Mouse (Mus musculus) brain, adult 2 months (tissue): ENCODE results near the gene Snx9.

Experiments used
- DNase-seq: peaks from one replicate; pipeline ENCODE4 v3.0.0; 2011; ENCODE audit warnings: low read depth, low spot score

The Snx9 gene

DNA sequence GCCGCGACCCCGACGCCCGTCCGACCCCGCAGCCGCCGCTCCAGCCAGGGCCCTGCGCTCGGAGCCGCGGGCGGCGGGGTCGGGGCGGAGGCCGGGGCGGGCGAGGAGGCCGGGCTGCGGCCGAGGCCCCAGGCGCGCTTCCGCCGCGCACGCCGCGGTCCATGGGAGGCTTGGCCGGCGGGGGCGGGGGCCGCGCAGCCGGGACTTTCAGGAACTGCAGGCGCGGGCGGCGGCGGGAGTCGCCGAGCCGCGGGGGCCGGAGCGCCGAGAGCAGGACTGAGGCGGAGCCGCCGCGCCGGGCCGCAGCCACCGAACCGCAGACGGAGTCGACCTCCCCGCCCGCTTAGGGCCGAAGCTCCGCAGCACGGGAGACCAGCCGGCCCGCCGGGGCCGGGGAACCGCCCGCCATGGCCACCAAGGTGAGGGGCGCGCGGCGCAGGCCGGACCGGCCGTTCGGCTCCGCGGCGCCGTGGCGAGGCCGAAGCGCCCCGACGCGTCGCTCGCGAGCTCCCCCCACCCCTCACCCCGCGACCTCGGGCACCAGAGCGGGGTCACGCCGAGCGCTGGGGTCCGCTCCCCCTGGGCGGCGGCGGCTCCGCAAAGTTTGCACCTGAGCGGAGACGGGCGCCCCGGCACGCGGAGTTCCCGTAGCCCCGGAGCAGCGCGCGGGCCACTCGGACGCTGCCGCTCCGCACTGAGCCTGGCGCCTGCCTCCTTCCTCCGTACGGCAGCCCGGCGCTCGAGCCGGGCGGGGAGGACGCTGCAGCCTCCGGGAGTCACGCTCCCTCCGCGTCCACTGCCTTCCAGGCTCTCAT lies at the start of gene Snx9:
TSS of gene Snx9 (plus strand) at position 202 of the 815 bp plus-strand sequence.
- peak; percentile 79 for DNase-seq

DNA sequence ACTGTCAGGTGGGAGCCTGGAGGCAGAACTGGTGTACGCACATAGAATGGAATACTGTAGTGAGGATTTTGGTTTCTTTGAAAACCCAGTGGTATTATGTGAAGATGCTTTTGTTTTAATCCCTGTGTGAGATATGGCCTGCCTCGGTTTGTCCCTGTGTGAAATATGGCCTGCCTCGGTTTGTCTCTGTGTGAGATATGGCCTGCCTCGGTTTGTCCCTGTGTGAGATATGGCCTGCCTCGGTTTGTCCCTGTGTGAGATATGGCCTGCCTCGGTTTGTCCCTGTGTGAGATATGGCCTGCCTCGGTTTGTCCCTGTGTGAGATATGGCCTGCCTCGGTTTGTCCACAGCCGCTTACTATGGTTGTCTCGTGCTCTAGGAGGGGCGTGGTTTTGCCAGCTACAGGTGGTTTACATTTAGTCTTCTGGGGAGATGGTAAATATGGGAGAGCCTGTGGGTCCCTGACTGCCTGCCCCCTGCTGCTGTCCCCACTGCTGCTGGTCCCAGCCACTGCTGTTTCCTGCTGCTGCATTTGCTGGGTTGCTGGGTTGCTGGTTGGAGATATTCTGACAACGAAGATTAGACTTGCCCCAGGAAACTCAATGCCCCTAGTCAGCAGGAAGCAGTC lies 48.9 kb upstream of the Snx9 start:
- DNase-seq: no peak

DNA sequence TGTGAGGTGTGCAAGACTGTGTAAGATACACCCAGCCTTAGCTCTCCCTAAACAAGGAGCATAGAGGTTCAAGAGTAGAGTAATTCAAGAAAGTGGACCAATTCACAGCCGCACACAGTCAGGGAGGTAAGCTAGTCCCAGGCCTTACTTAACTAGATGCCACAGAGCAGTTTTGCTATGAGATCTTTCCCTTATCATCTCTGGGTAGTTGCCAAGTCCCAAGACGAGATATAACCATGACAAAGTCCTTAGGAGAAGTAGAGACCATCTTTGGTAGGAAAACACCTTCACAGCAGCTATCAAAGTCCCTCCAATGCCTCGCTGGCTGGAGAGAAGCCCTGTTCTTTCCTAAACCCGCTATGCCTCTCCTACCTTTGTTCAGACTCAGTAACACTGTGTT lies 47.5 kb upstream of the Snx9 start:
- DNase-seq: no peak

DNA sequence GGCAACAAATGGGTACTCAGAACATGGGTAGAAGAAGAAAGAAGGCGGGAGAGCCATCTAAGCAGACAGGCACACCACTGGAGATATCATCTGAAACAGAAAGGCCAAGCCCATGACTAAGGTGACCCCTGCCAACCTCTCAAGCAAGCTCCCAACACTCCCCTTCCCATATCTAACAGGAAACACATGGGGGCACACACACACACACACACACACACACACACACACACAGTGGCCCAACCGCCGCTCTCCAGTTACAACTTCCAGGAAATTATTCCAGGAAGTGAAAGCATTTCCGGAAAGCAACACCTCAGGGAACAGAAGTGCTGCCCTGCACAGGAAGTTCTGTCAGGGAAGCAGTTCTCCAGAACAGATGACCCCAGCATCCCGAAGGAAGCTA lies 46.9 kb upstream of the Snx9 start:
- no peak for DNase-seq

DNA sequence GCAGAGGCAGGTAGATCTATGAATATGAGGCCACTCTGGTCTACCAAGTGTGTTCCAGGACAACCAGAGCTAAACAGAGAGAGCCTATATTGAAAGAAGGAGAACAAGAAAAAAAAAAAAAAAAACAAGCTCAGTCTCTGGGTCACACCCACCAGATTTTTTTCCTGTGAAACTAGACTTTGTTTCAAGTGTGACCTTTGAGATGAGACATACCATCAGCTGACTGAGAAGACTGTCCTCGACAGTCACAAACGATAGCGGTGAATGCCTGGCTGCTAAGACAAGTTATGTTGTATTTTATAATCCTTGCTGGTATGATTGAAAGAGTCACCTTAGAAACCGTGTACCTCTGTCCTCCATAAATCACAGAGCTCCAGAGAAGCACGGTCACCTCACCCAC lies 45.8 kb upstream of the Snx9 start:
- no peak for DNase-seq

DNA sequence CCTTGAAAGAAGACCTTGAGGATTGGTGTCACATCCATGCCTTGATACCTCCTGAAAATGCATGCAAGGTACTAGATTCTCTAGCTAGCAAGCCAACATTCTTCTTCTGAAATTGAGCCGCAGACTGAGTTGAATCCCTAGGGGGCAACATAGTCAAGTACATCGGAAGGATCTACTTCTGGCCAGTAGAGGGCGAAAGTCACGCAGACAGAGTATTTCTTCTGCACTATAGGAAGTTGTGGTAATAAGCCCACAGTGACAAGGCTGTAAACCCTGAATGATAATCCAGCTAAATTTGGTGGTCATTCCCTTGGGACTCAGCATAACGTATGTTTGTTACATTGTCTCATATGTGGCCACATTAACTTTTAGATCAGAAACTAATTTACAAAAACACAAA lies 45.3 kb upstream of the Snx9 start:
- peak; percentile 96 for DNase-seq

DNA sequence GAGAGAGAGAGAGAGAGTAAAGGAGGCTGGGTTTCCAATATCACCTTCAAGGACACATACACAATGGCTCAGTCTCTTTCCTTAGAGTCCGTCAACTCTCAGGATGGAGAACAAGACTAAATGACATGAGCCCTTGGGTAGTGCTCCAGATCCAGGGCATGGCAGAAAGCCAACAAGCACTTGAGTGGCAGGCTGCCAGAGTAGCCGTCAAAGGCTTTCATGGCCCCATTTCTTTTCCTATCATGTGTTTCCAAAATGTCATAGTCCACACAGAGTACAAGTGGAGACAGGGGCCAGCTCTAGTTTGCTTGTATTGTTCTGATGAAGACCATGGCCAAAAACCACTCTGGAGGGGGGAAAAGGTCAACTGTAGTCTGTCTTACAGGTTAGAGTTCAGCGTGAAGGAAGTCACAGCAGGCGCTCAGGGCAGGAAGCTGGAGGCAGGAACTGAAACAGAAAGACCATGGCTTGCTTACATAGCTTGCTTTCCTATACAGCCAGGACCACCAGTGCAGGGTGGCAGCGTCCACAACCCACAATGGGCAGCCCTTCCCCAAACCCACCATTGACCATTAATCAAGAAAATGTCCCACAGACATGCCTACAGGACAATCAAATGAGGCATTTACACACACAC lies 43.9 kb upstream of the Snx9 start:
- DNase-seq: no peak

DNA sequence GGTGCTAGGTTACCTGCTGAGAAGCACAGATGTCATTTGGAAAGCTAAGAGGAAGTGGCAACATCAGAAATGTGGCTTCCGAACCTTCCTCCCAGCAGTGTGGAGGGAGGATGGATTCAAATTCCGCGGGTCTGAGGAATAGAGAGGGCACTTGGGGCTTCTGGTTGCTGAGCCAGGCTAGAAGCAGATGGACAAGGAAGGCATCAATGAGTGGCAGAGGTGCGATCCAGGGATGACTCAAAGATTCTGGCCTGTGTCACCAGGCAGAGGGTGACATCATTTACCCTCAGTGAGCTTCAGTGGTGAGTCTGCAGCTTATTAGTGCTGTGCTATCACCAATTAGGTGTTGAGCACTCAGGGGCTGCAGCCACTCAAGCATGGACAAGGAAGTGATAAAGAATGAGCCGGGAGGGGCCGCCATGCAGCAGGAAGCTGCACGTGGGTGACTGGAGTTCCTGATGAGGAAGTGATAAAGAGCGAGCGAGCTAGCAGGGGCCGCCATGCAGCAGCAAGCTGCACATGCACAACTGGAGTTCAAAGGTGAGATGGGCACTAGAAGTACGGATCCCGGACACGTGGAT lies 42.8 kb upstream of the Snx9 start:
- peak; percentile 78 for DNase-seq

DNA sequence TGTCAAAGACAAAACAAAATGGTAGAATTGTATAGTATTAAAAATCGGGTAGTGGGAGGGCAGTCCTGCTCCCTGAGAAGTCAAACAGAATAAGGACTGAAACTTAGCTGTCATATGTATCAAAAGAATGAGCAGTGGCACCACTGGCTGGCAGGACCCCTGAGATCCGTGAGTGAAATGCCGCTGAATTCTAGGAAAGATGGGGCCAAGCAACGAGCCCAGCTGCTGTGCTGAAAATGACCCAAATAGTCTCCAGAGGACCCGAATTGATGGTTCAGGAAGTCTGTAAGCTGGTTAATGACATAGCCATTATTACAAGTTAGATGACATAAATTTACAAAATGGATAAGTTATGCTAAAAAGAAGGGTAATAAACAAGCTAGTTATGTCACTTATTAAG lies 42.2 kb upstream of the Snx9 start:
- DNase-seq: no peak

DNA sequence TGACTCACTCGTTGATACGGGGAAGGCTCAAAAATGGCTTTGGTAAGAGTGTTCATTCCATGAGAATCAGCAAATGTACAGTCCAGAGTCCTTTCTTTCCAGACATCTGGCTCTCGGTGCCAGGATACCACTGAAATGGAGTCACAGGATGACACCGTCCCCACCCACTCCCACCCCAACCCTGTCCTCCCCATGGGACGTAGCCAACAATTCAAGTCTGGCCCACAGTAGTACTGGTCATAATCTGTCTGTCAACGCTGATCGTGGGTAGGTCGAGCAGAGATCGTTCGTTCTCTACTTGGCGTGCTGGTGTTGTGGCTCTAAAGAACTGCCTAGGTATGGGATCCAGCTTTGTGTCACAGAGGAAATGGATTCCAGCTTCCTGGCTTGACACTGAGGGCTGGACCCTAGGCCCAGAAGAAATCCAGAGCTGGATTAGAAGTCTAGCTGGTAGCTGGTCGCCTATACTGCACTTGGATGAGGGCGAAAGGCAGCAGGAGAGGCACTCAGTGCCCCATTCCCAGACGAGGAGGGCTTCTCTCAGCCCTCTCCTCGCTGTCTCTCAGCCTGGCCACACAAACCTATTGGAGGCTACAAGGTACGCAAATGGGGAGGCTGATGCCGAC lies 41.6 kb upstream of the Snx9 start:
- DNase-seq: no peak

DNA sequence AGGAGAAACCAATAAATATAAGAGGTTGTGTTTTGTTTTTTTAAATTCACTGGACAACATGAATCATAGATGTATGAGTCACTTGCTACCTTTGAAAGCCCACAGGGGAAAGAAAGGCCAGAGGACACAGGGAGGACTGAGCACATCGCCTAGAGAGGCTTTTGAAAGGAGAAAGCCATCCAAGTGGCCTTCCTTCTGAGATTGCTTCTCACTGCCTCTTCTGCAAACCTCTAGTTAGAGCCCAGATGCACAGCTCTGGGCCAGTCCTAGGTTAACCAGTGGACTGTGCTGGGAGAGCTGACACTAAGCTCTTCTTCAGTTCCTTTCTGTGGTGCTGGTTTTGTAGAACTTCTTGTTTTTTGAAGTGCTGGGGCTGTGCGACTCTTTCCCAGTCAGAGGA lies 40.9 kb upstream of the Snx9 start:
- DNase-seq: no peak

DNA sequence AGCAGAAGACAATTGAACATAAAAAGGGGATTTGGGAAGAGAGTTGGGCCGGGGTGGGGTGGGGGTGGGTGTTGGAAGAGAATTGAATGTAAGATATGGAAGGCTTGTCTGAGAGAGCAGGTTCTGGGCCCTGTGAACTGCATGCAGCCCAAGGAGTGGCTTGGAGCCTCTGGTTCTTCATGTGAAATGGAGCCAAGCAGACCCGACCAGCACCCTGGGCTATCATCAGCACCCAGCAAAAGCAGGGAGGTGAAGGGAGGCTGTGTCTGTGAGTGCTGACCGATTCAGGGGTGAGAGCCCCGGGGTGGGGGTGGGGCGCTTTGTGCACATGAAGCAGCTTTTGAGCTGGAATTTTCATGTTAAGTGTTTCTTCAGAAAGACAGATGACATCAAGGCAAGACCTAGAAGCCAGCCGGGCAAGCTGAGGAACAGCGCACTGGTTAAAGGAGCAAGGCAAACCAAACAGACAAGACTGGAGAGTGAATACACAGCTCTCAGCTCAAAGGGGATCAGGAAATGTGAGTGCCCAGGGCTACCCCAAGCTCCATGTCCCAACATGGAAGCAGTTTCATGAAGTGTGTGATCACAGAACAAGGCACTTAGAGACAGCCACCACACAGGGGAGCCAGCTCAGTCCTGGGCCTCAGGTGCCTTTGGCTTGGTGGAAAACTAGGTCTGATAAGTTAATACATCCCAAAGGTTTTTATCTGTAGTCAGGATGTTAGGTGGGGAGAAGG lies 40.1 kb upstream of the Snx9 start:
- DNase-seq: no peak

DNA sequence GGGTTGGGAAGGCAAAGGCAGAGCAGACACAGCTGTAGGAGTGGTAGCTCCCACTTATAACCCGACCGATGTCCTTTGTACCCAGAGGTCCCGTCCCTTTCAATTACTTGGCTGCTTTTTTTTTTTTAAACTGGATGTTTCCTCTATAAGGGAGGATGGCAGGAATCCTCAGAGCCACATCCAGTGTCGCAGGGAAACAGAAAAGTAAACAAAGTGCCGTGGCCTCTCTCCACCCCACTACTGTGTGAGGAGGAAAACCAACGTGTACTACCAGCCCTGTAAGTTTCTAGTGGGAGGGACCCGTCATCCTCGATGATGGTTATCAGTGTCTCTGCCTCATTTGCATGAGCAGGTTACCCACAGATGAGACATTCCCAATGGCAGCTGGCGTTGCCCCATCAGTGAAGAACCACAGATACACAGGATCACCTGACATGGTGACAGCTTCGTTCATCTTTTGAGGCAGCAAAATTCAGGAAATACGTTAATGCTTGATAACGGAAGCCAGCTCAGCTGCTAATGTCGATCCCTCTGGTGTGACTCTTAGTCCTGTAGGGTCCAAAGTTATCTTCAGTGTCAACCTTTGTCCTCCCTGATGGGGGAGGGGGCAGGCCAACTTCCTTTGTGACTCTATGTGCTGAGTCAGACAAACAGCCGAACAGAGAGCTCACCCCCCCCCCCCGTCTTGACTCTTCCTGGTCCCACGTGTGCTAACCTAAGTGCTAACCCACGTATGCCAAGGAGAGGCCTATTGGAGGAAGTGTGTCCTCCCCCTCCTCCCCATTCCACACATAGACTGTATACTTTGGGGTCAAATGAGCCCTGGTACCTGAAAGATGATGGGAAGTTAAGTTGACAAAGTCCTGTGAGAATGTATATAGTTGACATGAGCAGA lies 39.1 kb upstream of the Snx9 start:
- DNase-seq: no peak

DNA sequence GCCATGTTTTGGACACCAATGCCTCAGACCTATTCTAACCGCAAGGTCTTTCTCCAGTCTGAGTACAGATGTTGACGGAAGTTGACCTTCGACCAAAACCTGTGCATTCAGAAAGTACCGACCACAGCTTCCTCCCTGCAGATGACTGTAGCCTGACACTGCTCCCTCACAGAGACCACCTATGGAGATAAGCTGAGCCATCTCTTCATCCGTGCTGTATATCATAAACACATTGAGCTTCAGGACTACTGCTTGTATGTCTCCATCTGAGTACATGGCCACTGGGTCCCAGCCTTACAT lies 38.5 kb upstream of the Snx9 start:
- DNase-seq: no peak

DNA sequence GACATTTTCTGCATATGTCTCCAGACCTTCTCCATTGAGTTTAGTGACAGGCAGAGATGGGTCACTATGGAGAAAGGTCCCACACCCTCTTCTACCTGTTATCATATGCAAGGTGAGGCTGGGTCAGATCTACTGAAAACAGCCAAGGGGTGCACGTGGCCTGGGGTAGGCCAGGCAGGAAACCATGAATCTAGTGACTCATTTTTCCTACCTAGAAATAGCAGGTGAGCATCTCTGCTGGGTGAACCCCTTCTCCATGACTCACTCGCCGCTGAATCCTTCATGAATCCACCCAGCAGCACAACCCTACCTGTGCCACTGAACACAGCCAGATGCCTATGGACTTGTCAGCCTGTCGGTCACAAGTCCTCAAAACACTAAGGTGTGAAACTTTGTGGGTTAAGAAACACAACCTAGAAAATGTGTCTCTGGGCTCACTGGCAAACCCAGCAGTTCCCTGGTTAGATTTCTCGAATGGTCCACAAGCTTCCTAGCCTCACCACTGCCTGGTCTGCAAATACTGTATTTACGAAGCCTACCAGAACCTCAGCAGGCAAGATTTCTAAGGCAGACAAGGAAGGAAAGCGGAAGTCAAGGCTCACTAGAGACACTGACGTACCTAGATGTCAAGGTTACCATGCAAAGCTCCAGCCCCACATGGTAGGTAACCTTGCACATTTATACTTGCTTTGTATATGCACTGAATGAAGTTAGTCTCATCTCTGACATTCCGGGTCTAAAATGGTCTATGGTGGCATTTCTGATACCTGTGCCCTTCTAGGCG lies 37.7 kb upstream of the Snx9 start:
- DNase-seq: no peak

DNA sequence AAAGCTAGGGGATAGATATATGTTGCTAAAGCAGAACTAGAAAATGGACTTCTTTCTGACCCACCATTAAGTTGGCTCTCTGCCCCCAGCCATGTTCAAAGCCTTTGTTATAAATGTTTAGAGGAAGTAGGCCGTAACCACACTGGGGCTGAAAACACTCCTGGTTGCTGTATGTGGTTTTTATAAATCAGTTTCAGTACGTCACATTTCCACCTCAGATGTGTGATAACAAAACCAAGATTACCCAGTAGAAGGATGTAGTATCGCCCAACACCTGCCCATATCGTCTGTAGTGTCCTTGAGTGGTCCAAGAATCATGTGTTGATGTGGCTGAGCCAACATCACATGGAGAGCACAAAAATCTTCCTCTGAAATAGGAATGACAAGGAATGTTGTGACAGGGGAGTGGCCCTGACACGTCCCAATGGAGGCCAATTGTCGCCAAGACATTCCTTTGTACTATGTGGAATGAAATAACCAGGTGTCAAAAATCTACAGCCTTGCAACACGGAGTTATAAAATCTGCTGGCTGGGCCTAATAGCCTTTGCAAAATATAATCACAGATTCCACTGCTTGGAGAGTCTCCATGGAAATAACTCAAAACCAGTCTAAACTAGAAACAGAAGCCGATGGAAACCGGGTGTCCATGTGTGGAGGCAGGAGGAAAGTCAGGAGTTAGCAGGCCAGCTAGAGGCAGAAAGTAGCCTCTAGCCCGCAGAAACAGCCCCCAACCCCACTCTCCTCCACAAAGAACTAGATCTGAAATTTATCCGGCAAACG lies 36.6 kb upstream of the Snx9 start:
- DNase-seq: no peak

DNA sequence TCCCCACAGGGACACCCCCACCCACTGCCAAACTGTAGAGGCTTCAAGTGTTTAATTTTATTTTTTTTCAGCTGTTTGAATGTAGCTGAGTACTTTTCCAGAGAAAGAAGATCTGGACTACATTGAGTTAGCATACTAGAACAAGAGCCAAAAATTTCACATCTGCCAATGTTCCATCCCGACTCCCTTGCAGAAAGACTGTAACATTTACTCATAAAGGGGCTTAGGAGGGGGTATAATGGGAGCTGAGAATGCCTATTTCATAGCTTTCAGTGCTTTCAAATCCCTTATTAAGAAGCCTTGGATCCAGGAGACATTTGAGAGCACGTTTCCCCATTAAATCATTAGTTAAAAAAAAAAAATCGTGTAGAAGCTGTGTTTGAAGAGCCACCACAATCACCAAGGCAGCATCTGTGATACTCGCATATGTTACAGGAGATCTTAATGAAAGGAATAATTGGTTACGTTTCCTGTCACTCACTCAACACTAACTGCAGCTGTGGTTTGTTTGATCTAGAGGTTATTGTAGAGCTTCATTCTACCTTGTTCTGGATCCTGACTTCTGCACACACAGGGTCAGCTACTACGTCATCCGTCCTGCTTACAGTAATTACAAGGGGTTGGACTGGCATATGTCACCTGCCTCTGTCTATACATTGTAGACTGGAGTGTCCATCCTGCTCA lies 35.8 kb upstream of the Snx9 start:
- peak; percentile 44 for DNase-seq

DNA sequence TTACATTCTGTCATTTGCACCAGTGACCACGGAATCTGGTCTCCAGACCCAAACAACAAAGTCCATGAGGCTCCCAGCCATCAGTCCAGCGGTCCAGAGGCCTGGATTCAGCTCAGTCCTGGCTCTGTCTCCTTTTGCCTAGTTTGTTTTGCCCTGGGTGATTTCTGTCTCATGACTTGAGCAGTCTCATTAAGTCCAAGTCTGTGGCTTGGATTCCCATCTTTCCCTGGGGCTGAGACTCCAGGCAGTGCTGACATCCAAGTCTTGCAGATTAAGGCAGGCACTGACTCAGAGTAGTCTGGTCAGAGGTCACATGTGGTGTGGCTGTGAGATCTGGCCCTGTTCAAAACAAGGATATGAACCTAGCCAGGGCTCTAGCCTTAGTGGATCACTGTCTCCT lies 35.2 kb upstream of the Snx9 start:
- DNase-seq: no peak
